Mouse (Mus musculus) skeletal muscle tissue, adult 2 months (tissue): ENCODE measurements around the gene Slc39a3.
"Not testable (repeated sequence)": the region's sequence is repeated elsewhere in the genome, so short reads cannot be mapped to it uniquely, and the experiment has no call there.

Experiments used
- DNase-seq: peaks from one replicate; pipeline ENCODE4 v3.0.0-alpha.2; 2012; ENCODE audit warnings: low read depth, low spot score

Slc39a3 gene

DNA sequence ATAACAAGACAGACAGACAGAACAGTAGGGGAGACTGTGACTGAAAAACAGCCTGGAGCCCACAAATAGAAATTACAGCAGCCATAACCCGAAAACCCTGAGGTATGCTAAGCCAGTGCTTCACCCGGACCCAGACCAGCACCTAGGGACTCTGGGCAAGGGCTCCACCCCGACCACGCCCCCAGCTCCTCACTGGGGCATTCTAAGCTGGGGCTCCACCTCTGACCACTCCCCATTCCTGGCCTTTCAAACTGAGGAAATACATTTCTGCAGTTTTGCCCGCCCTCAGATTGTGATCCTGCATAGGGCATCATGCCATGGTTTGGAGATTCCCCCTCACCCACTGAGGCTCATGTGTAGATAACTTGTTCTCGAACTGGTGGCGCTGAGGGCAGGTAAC lies 30.0 kb downstream of the Slc39a3 start:
- DNase-seq: no peak

DNA sequence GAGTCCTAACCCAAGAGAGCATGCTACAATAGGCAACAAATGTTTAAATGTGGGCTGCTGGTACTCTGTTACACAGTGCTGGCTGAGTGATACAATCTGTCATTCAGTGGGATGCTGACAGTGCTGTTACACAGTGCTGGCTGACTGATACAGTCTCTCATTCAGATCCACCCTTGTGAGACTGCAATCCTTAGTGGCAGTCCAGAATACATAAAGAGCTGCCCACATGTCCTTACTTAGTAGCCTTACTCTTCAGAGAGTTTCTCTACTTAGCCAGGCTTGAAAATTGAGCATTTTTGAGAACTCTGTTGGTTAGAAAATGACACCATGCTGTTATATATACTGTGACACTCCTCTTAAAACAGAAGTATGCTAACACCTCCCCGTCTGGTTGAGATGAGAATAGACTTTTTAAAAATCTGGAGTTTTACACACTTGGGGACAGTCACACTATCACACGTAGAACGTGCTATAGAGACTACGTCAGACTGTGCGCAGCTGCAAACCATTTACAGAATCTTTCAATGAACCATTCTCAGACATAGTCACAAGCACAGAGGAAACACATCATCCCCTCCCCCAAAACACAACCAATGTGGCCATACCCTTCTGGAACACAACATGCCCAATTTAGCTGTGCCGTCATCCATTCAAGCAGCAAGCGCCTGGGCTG lies 31.1 kb downstream of the Slc39a3 start:
- no peak for DNase-seq

DNA sequence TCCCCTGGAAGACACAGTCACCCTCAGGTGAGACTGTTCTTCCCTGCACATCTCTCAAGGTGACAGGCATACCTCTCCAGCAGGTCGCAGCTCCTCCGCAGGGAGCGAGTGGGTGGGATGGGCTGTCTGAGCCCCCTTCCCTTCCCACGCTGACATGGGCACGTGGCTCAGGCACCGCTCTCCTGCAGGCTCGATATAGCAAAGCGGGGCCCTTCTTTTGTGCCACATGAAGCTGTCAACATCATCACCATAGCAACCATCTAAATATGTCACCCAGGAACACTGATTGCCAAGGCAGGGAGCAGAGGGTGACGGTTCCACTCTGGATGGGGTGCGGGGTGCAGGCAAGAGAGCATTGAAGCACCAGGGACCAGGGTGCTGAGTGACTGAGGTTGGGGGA lies 36.1 kb downstream of the Slc39a3 start:
- DNase-seq: no peak

DNA sequence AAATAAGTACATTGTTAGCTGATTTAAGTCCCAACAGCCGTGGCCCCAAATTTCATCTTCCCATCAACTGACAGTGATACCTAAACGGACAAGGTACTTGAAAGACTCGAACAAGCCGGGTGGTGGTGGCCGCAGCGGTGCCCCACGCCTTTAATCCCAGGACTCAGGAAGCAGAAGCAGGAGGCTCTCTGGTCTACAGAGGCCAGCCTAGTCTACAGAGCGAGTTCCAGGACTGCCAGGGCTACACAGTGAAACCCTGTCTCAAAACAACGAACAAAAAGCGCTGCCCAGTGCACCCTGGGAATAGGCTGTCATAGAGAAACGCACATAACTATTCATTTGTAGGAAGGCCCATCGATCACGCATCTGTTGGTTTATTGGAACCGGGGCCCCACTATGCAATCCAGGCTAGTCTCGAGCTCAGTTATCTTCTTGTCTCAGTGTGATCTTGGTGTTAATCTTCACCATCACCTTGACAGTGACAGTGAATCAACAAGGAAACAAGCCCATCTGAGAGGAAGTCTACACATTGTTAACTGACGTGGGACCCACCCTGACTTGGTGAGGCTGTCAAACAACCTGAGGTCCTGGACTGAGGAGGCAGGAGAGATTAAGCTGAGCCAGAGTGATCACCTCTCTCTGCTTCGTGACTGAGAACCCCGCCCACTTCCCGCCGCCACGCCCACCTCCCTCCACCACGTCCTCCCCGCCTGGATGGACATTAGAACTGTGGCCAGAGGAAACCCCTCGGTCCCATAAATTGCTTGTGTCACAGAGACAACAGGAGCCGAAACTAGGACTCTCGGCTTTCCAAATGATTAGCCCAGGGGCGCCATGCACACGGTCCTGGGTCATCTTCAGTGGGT lies 36.8 kb downstream of the Slc39a3 start:
- no peak for DNase-seq

DNA sequence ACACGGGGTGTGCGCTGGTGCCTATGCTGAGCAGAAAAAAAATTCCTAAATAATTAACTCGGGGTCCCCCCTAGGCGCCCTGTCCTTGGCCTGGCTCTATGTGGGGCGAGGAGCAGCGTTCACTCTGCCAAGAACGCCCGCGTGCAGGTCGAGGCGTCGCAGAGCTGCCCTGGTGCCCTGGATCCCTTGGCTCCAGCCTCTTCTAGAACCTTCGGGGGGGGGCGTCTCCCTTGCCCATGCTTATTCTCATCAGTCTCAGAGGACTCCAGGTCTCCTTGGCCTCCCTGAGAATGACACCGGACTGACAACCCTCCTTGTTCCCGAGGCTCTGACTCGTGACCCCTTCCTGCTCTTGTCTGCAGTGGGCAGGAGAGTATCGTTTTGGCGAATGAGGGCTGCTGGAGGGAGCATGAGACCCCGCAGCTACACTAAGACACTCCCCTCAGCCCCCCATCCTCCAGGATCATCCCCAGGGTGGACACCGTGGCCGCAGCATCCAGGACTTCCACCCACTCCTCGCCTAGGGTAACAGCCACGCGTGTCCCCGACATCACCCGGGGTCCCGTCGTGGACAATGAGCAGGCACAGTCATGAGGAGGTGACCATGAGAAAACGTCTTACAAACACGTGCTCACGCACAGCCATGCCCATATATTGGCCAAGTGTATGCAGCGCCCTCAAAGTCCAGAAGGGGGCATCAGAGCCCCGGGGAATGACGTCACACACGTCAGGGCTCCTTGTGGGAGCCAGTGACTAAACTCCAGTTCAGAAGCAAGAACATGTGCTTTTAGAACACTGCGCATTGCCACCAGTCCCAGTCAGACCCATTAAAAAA lies 37.6 kb downstream of the Slc39a3 start:
- peak; percentile 80 for DNase-seq

DNA sequence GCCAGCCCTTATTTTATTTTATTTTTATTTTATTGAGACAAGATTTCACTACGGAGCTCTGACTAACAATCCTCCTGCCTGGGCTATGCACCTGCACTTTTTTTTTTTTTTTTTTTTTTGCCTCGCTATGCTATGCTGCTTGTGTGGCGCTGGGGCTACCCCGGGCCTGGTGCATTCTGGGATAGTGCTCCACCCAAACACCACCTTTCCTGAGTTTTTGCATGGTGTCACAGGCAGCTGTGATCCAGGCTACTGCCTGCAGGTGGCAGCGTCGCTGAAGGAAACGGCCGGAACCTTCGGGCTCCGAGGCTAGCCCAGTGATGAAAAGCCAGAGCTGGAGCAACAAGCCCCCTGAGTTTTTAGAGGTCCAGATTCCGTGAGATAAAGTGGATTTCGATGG lies 38.4 kb downstream of the Slc39a3 start:
- no peak for DNase-seq

DNA sequence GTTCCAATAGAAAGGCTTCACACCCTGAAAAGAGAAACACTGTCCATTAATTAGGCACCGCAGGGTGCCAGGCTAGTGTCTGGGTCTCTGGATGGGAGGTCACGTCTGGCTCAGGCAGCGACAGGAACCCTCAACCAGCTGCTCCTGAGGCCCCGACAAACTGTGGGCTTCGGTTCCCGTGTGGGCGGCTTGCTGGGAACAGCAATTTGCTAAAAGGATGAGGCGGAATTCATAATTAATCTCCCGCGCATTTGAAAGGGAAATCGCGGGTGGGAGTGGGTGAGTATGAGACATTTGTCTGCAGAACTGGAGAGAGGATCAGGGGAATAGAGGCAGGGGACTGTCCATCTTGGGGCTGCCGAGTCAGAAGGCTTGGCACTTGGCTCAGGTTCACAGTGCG lies 39.2 kb downstream of the Slc39a3 start:
- DNase-seq: no peak

DNA sequence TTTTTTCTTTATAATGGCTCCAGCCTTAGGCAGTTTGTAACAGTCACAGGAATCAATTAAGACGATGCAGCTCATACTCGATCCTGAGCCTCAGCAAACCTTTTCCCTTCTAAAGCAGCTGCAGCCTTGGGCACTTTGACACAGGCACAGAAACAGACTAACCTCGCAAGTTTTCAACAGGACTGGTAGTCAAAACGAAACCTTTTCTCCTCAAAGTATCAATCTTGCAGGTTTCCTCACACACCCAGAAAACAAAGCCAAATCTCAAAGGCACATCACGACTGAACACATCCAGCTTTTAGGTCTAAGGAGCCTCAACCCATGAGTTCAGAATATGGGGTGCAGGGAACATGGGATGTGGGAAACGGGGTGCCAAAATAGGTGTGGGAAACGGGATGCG lies 39.9 kb downstream of the Slc39a3 start:
- DNase-seq: no peak

DNA sequence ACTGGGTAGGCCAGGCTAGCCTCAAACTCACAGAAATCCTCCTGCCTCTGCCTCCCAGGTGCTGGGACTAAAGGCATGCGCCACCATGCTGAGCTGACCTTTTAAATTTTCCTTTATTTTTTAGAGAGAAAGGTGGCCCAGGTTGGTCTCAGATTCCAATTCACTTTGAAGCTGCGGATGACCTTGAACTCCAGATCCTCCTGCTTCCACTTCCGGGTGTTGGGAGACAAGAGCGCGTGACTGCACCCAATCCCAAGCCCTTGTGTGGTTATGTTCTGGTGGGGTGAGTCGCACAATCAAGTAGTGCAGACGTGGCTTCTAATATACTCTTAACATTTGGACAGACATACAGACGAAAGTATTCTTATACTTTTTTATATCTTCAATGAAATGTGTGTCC lies 40.7 kb downstream of the Slc39a3 start:
- no peak for DNase-seq

DNA sequence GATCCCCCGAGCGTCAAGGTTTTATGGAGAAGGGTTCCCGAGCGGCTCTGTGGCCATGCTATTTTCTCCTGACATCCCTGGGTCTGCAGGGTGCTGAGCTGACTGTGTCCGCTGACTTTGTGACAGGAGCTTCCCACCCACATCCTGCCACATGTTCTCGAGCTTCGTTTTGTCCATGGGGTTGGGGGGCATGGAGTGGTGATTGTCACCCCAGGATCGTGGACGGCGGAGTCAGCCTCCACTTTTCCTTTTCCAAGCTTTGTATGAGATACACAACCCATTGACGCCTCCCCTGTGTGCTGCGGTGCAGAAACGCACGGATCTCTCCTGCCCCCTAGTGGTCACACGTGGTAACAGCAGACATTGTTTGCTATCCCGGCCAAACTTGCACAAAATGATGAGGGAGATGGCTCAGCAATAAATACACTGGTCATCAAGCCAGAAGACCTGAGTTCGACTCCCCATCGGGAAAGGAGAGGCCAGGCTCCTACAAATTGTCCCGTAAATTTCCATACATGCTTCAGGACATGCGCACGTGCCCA lies 42.1 kb downstream of the Slc39a3 start:
- peak; percentile 70 for DNase-seq

DNA sequence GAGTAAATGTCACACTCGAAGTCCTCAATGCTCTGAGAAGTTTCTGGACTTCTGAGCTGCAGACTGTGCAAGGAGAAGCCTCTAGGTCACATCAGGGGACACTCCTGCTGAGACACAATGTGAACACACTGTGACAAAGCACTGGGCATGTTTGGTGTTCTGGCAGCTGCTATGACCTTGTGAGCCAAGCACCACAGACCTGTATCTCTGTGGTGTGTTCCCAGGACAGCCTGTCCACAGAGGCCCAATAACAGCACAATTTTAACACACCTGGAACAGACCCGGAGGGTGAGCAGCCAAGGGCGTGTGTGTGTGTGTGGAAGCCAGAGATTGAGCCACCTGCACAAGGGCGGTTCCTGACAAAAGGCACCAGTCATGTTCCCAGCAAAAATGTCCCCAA lies 42.6 kb downstream of the Slc39a3 start:
- no peak for DNase-seq

DNA sequence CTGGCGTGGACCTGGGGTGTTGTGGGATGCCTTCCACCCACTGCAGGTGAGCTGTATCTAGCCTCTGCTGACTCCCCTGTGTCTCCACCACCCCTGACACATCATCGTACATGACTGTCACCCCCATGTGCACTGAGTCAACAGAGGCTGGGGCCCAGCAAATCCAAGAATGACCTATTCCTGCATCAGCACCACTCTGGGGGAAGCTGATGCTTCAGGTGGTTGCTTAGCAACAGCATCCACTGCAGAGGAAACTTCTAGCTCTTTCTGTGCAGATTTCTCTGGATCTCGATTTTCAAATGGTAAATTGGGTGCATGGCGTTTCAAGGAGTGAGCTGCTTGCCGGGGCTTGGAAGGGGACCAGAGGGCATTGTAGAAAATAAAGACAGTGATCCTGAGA lies 44.0 kb downstream of the Slc39a3 start:
- no peak for DNase-seq

DNA sequence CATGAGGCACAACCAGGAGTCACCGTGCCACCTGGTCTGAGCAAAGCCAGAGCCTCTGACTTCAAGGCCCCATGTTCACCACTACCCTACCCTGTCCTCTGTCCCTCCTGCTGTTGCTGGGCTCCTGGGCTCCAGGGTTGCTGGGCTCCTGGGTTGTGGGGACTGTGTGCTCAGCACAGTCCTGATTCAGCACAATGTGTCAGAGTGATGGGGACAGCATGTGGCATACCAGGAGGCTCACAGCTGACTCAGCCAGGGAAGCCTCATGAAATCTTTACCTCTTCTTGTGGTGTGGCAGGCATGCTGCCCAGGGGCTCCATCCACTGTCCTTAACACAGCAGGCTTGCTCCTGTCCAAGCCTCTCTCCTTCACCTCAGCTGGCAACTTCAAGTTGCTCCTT lies 45.3 kb downstream of the Slc39a3 start:
- no peak for DNase-seq

DNA sequence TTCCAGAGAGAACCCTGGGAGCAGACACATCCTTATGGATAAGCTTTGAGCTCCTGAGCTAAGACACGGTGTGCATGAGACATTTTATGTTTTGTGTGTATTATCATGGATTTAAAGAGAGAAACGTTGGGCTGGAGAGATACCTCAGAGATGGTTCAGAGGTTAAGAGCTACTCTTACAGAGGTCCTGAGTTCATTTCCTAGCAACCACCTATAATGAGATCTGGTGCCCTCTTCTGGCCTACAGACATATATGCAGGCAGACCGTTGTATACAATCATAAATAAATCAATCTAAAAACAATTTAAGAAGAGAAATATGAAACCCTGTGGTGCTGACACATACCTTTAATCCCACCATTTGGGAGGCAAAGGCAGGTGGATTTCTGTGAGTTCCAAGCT lies 46.2 kb downstream of the Slc39a3 start:
- no peak for DNase-seq

DNA sequence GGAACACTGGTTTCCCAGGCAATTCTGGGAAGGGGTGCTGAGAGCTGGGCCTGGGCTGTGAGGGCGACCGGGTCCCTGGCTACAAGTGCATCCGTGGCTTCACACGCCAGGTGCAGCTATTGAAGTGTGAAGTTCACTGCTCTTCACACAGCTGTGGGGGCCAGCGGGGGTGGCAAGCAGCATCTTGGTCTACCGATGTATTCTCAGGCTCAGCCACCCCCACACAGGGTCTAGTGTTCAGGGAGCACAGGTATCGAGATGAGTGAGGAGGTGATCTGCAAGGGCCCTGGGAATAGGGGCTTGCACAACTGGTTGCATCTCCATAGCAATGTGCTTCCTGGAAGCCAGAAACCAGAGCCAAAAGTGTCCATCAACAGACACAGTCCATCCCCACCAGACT lies 46.8 kb downstream of the Slc39a3 start:
- no peak for DNase-seq

DNA sequence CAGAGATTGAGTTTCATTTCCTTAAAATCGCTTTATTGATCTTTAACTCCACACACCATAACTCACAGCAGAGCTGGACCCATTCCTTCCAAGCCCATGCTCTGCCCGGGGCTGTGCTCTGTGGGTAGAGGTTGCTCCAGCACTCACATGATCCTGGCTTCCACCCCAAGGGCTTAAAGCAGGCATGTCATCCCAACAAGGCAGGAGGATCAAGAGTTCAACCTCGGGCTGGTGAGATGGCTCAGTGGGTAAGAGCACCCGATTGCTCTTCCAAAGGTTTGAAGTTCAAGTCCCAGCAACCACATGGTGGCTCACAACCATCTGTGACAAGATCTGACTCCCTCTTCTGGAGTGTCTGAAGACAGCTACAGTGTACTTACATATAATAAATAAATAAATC lies 47.4 kb downstream of the Slc39a3 start:
- DNase-seq: not testable (repeated sequence)

DNA sequence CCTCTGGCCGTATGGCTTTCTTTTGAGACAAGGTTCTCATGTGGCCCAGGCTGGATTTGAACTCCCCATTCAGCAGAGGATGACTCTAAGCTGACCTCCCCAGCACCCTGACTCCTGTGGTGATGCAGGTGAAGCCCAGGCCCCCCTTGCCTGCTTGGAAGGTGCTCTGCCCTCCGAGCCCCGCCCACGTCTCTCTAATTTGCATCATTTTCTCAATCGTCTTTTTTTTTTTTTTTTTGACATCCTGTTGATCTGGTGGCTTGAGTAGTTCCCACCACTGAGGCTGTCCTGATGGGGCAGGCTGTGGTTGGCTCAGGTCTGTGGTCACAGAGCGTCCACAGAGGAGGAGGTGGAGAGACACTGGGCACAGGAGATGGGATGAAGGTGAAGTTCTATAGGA lies 47.8 kb downstream of the Slc39a3 start:
- no peak for DNase-seq

DNA sequence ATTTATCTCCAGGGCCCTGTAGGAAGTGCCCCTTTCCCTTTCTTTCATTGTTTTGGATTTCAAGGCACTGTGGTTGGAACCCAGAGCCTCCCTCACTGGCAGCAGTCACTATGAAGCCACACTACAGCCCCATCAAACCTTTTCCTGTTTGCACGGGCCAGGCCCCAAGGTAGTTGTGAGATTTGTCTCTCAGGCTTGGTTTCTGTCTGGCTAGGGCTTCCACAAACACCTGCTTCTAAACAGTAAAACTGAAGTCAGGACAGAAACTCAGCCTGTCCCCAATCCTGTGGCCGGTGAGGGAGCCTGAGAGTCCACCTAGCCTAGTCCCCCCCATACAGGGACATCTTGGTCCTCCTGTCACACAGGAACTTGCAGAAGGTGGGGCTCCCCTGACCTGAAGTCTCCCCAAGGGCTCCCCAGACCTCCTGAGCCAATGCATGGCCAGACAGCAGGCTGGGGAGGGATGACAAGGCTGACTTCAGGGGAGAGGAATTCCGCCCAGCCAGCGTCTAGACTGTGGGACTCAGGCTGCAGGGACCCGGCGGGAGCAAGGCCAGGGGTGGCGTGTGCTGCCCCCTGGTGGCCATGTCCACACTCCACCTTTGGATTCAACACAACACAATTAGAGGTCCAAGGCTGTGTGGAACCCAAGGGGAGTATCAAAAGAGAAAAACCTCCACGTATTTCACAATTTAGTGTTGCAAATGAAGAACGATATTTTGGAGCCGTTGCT lies 49.4 kb downstream of the Slc39a3 start:
- DNase-seq: peak; percentile 93

DNA sequence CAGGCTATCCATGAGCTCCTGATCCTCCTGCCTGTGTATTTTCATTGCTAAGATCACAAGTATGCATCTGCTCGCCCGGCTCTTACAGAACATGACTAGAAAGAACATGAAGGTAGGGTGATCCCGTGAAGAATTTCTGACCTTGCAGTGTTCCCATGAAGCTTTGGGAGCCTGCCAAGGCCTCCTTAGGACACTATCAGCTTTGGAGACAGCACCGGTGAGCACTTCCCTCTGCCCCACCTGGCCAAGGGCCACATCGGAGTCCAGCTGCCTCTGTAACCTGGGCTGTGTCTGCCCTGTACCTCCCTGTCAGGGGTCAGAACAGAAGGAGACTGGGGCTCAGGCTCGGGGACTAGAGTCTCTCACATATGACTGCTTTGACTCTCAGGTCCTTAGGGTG lies 50.5 kb downstream of the Slc39a3 start:
- peak; percentile 81 for DNase-seq

DNA sequence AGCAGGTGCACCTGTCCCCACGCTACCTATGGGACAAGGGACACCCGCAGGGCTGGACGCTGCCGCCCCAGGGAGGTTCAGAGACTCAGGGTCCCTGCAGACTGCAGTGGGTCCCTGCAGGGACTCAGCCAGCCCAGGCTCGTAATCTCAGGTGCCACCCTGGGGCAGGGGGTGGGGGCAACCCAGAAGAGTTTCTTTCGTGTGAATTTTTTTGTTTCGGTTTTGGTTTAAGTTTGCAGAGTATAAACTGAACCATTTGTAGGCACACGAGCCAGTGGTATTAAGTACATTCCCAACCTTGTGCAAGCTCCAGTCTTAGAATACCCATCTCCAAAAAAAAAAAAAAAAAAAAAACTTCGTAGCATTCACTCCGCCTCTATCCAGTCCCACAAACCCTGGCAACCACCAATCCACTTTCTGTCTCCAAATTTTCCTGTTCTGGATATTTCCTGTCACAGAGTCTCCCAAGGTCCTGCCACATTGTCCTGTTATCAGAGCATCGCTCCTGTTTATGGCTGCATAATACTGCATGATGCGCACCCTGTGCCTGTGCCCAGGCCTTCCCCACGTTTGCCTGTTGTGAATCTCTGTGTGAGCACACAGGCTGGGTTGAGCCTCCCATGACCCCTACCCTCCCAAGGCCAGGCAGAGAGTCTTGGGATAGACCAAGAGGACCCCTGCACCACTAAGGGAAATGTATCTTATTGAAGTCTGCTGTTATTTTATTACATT lies 51.1 kb downstream of the Slc39a3 start:
- DNase-seq: no peak
